ENCODE assay signal across 23 mouse cellular contexts in genomic region chr14:9468654-9469053, GRCm38 (mm10).
DNase-seq lines count a peak whose midpoint lies in the region; ATAC-seq and TF ChIP-seq lines count a peak whose summit lies in the region.
"Had no signal": no experiment of that assay in that cellular context is flagged by ENCODE, and none has a peak within 500 bp of the region (broad histone marks: within the 10 kb centered on the region; RNA-seq: fewer than 3 reads in every experiment).

No protein-coding gene starts in this region.

- peak overlapping the region; percentile 35; the same call in 1 of the 2 replicates for H3K27ac ChIP-seq in bone marrow macrophage, adult 2 months (ENCODE audit: insufficient read depth, low read depth, low read length)
- H3K27ac ChIP-seq in cerebellum, adult 2 months (ENCODE audit: insufficient read depth, low read length) = no peak overlapping the region
- H3K27ac ChIP-seq in hindbrain, embryonic 11.5 days (ENCODE audit: low read depth, low read length) = no peak overlapping the region
- H3K27ac ChIP-seq: embryonic facial prominence, embryonic 12.5 days; forebrain, embryonic 13.5 days; forebrain, embryonic 15.5 days had no signal

- peak; percentile 19 for DNase-seq in A20 (ENCODE audit: low read depth, low spot score)
- no peak for DNase-seq in cerebellum, adult 2 months
- no peak for DNase-seq in kidney, adult 9 months
- DNase-seq in hindbrain, embryonic 11.5 days (ENCODE audit: low spot score) = no peak
- DNase-seq: adrenal gland, adult 8-10 months; adrenal gland, postnatal 14 days; adrenal gland, postnatal 36 days; cerebellum, adult 11-12 months; cerebellum, adult 8-10 months; cerebellum, adult 9-11 months; cerebellum, postnatal 14 days; cerebellum, postnatal 36 days; forebrain, postnatal 0 days had no signal

- H3K4me3 ChIP-seq in bone marrow macrophage, adult 2 months (ENCODE audit: insufficient read depth, low read length) = no peak overlapping the region
- no peak overlapping the region for H3K4me3 ChIP-seq in cerebellum, adult 2 months (replicated peaks; ENCODE audit: insufficient read depth, low read depth, low read length)
- H3K4me3 ChIP-seq in hindbrain, embryonic 11.5 days (ENCODE audit: low read depth, low read length) = no peak overlapping the region
- H3K4me3 ChIP-seq: embryonic facial prominence, embryonic 10.5 days; embryonic facial prominence, embryonic 12.5 days; forebrain, embryonic 13.5 days; forebrain, embryonic 15.5 days had no signal

- no peaks in the 10 kb centered on the region for H3K36me3 ChIP-seq in hindbrain, embryonic 11.5 days (ENCODE audit: control insufficient read depth, insufficient read depth, low read length)
- H3K36me3 ChIP-seq: embryonic facial prominence, embryonic 10.5 days; embryonic facial prominence, embryonic 12.5 days; forebrain, embryonic 15.5 days; G1E had no signal

- no peak overlapping the region for H3K4me2 ChIP-seq in hindbrain, embryonic 11.5 days (replicated peaks; ENCODE audit: low read depth, low read length)
- H3K4me2 ChIP-seq: embryonic facial prominence, embryonic 12.5 days; forebrain, embryonic 13.5 days; forebrain, embryonic 15.5 days had no signal

- TF ChIP-seq CTCF in bone marrow macrophage, adult 2 months (IDR thresholded peaks at IDR 0.05; ENCODE audit: low read depth, low read length) = no peak
- no peak for TF ChIP-seq CTCF in cerebellum, adult 2 months (IDR thresholded peaks at IDR 0.05; ENCODE audit: borderline replicate concordance, insufficient read depth, low read depth, low read length)

- H3K27me3 ChIP-seq in cerebellum, adult 2 months (ENCODE audit: control insufficient read depth, insufficient read depth, low read length) = no peaks in the 10 kb centered on the region
- no peaks in the 10 kb centered on the region for H3K27me3 ChIP-seq in hindbrain, embryonic 11.5 days (ENCODE audit: control insufficient read depth, insufficient read depth, low read length)
- H3K27me3 ChIP-seq: embryonic facial prominence, embryonic 12.5 days; forebrain, embryonic 13.5 days; forebrain, embryonic 15.5 days; Patski had no signal

- peaks cover 33% of the 10 kb centered on the region for H3K4me1 ChIP-seq in bone marrow macrophage, adult 2 months (ENCODE audit: control insufficient read depth, insufficient read depth, low read length)
- H3K4me1 ChIP-seq in cerebellum, adult 2 months (ENCODE audit: control insufficient read depth, insufficient read depth, low read length) = no peaks in the 10 kb centered on the region
- no peaks in the 10 kb centered on the region for H3K4me1 ChIP-seq in hindbrain, embryonic 11.5 days (replicated peaks; ENCODE audit: control insufficient read depth, insufficient read depth, low read length)
- H3K4me1 ChIP-seq: forebrain, embryonic 13.5 days; forebrain, embryonic 15.5 days had no signal

- ATAC-seq in common myeloid progenitor, adult 5-6 weeks (replicated peaks; ENCODE audit: low read depth, poor library complexity, severe bottlenecking) = peak; percentile 58
- ATAC-seq in megakaryocyte progenitor cell, adult 5-6 weeks (replicated peaks; ENCODE audit: poor library complexity) = peak; percentile 71
- no peak for ATAC-seq in hindbrain, embryonic 11.5 days (ENCODE audit: low FRiP score)
- ATAC-seq: activated CD4-positive, CD25-positive, alpha-beta regulatory T cell, adult 4 months; forebrain, embryonic 13.5 days; forebrain, embryonic 15.5 days; forebrain, postnatal 0 days; Patski had no signal

- no peaks in the 10 kb centered on the region for H3K9me3 ChIP-seq in hindbrain, embryonic 11.5 days (ENCODE audit: control insufficient read depth, low read length)
- H3K9me3 ChIP-seq: embryonic facial prominence, embryonic 10.5 days; embryonic facial prominence, embryonic 12.5 days; forebrain, embryonic 13.5 days; forebrain, embryonic 15.5 days; G1E had no signal

- no peak overlapping the region for H3K9ac ChIP-seq in hindbrain, embryonic 11.5 days (ENCODE audit: low read depth, low read length)
- H3K9ac ChIP-seq: embryonic facial prominence, embryonic 12.5 days; forebrain, embryonic 13.5 days; forebrain, embryonic 15.5 days; forebrain, postnatal 0 days had no signal

- whole genome bisulfite sequencing in cerebellum, adult 2 months = 96% methylated on average over 3 of the region's 3 CpGs
- WGBS in hindbrain, embryonic 11.5 days = 82% methylated on average over 3 of the region's 3 CpGs

- TF ChIP-seq POLR2A in bone marrow macrophage, adult 2 months (IDR thresholded peaks at IDR 0.05; ENCODE audit: borderline replicate concordance, low read depth, low read length) = no peak
- TF ChIP-seq POLR2A in cerebellum, adult 2 months (IDR thresholded peaks at IDR 0.05; ENCODE audit: borderline replicate concordance, insufficient read depth, low read length) = no peak
